Mouse (Mus musculus): ENCODE data around the gene Pcif1. TPM values are rescaled to one million over a fixed set of nuclear protein-coding genes. Genes with fewer than 3 reads are reported as not detected.

The Pcif1 gene
- polyA plus RNA-seq, 1 experiment = 46.5 TPM

- no peaks in the 10 kb centered on the region for H3K27me3 ChIP-seq (ENCODE audit: control insufficient read depth, insufficient read depth, insufficient read length)
- peaks cover 50% of the 10 kb centered on the region for H3K79me2 ChIP-seq (ENCODE audit: control insufficient read depth, insufficient read depth)
- no peak overlapping the region for H3K4me3 ChIP-seq (ENCODE audit: insufficient read depth, poor library complexity, severe bottlenecking)
- TF ChIP-seq MAX (IDR thresholded peaks at IDR 0.05) = no peak
- no peak for TF ChIP-seq USF1 (IDR thresholded peaks at IDR 0.05; ENCODE audit: low read depth)
- no peak for TF ChIP-seq CEBPB (IDR thresholded peaks at IDR 0.05; ENCODE audit: low read depth)
- no peak for TF ChIP-seq FOSL1 (IDR thresholded peaks at IDR 0.05; ENCODE audit: insufficient read depth, low read length, poor library complexity, severe bottlenecking)
- no peak for TF ChIP-seq MYOD1 (IDR thresholded peaks at IDR 0.05; ENCODE audit: control insufficient read depth, insufficient read length, low read depth)
- no peak for TF ChIP-seq CTCF (IDR thresholded peaks at IDR 0.05; ENCODE audit: control insufficient read depth, insufficient read depth, insufficient read length)
- no peak for TF ChIP-seq MYOG (IDR thresholded peaks at IDR 0.05; ENCODE audit: control insufficient read depth, extremely low read depth, insufficient read length)
- peaks cover 10% of the 10 kb centered on the region for H3K36me3 ChIP-seq (ENCODE audit: control insufficient read depth, insufficient read depth)
- H3ac ChIP-seq (ENCODE audit: control insufficient read depth, insufficient read length, low read depth) = no peak overlapping the region
- H3K79me3 ChIP-seq (ENCODE audit: low read depth) = peaks cover 21% of the 10 kb centered on the region
Observed at GRCm38 (mm10) chr2:164913428-164913786, 34.3 kb downstream of the Pcif1 start.

GRCm38 (mm10) chr2:164916820-164917219 lies 37.7 kb downstream of the Pcif1 start:
- H3K4me3 ChIP-seq (ENCODE audit: insufficient read depth, poor library complexity, severe bottlenecking) = no peak overlapping the region
- H3K79me2 ChIP-seq (ENCODE audit: control insufficient read depth, insufficient read depth) = peaks cover 21% of the 10 kb centered on the region
- H3K36me3 ChIP-seq (ENCODE audit: control insufficient read depth, insufficient read depth) = peaks cover 5% of the 10 kb centered on the region
- no peak overlapping the region for H3ac ChIP-seq (ENCODE audit: control insufficient read depth, insufficient read length, low read depth)
- H3K79me3 ChIP-seq (ENCODE audit: low read depth) = no peaks in the 10 kb centered on the region
- H3K27me3 ChIP-seq (ENCODE audit: control insufficient read depth, insufficient read depth, insufficient read length) = no peaks in the 10 kb centered on the region
- TF ChIP-seq CEBPB (IDR thresholded peaks at IDR 0.05; ENCODE audit: low read depth) = no peak
- no peak for TF ChIP-seq MYOG (IDR thresholded peaks at IDR 0.05; ENCODE audit: control insufficient read depth, extremely low read depth, insufficient read length)
- no peak for TF ChIP-seq USF1 (IDR thresholded peaks at IDR 0.05; ENCODE audit: low read depth)
- no peak for TF ChIP-seq FOSL1 (IDR thresholded peaks at IDR 0.05; ENCODE audit: insufficient read depth, low read length, poor library complexity, severe bottlenecking)
- no peak for TF ChIP-seq MAX (IDR thresholded peaks at IDR 0.05)
- TF ChIP-seq CTCF (IDR thresholded peaks at IDR 0.05; ENCODE audit: control insufficient read depth, insufficient read depth, insufficient read length) = no peak
- TF ChIP-seq MYOD1 (IDR thresholded peaks at IDR 0.05; ENCODE audit: control insufficient read depth, insufficient read length, low read depth) = no peak

- H3K79me3 ChIP-seq (ENCODE audit: low read depth) = no peaks in the 10 kb centered on the region
- H3K27me3 ChIP-seq (ENCODE audit: control insufficient read depth, insufficient read depth, insufficient read length) = no peaks in the 10 kb centered on the region
- TF ChIP-seq MYOD1 (IDR thresholded peaks at IDR 0.05; ENCODE audit: control insufficient read depth, insufficient read length, low read depth) (no peak), USF1 (IDR thresholded peaks at IDR 0.05; ENCODE audit: low read depth) (no peak), MAX (IDR thresholded peaks at IDR 0.05) (no peak), MYOG (IDR thresholded peaks at IDR 0.05; ENCODE audit: control insufficient read depth, extremely low read depth, insufficient read length) (no peak), CEBPB (IDR thresholded peaks at IDR 0.05; ENCODE audit: low read depth) (no peak), CTCF (IDR thresholded peaks at IDR 0.05; ENCODE audit: control insufficient read depth, insufficient read depth, insufficient read length) (no peak), FOSL1 (IDR thresholded peaks at IDR 0.05; ENCODE audit: insufficient read depth, low read length, poor library complexity, severe bottlenecking) (no peak)
- no peak overlapping the region for H3K4me3 ChIP-seq (ENCODE audit: insufficient read depth, poor library complexity, severe bottlenecking)
- H3ac ChIP-seq (ENCODE audit: control insufficient read depth, insufficient read length, low read depth) = no peak overlapping the region
- peaks cover 5% of the 10 kb centered on the region for H3K36me3 ChIP-seq (ENCODE audit: control insufficient read depth, insufficient read depth)
- H3K79me2 ChIP-seq (ENCODE audit: control insufficient read depth, insufficient read depth) = peaks cover 16% of the 10 kb centered on the region
Observed at GRCm38 (mm10) chr2:164917371-164917770, 38.3 kb downstream of the Pcif1 start.

GRCm38 (mm10) chr2:164918325-164918724 lies 39.2 kb downstream of the Pcif1 start:
- Histone ChIP-seq H3K79me2 (ENCODE audit: control insufficient read depth, insufficient read depth) (peaks cover 9% of the 10 kb centered on the region), H3K4me3 (ENCODE audit: insufficient read depth, poor library complexity, severe bottlenecking) (no peak overlapping the region), H3K27me3 (ENCODE audit: control insufficient read depth, insufficient read depth, insufficient read length) (no peaks in the 10 kb centered on the region), H3K36me3 (ENCODE audit: control insufficient read depth, insufficient read depth) (peaks cover 5% of the 10 kb centered on the region), H3ac (ENCODE audit: control insufficient read depth, insufficient read length, low read depth) (no peak overlapping the region), H3K79me3 (ENCODE audit: low read depth) (no peaks in the 10 kb centered on the region)
- no peak for TF ChIP-seq CEBPB (IDR thresholded peaks at IDR 0.05; ENCODE audit: low read depth)

- H3ac ChIP-seq (ENCODE audit: control insufficient read depth, insufficient read length, low read depth) = no peak overlapping the region
- TF ChIP-seq FOSL1 (IDR thresholded peaks at IDR 0.05; ENCODE audit: insufficient read depth, low read length, poor library complexity, severe bottlenecking) (no peak), USF1 (IDR thresholded peaks at IDR 0.05; ENCODE audit: low read depth) (no peak), CTCF (IDR thresholded peaks at IDR 0.05; ENCODE audit: control insufficient read depth, insufficient read depth, insufficient read length) (no peak), CEBPB (IDR thresholded peaks at IDR 0.05; ENCODE audit: low read depth) (no peak), MAX (IDR thresholded peaks at IDR 0.05) (no peak), MYOG (IDR thresholded peaks at IDR 0.05; ENCODE audit: control insufficient read depth, extremely low read depth, insufficient read length) (no peak), MYOD1 (IDR thresholded peaks at IDR 0.05; ENCODE audit: control insufficient read depth, insufficient read length, low read depth) (no peak)
- no peaks in the 10 kb centered on the region for H3K79me3 ChIP-seq (ENCODE audit: low read depth)
- no peaks in the 10 kb centered on the region for H3K27me3 ChIP-seq (ENCODE audit: control insufficient read depth, insufficient read depth, insufficient read length)
- H3K79me2 ChIP-seq (ENCODE audit: control insufficient read depth, insufficient read depth) = no peaks in the 10 kb centered on the region
- no peak overlapping the region for H3K4me3 ChIP-seq (ENCODE audit: insufficient read depth, poor library complexity, severe bottlenecking)
- peaks cover 5% of the 10 kb centered on the region for H3K36me3 ChIP-seq (ENCODE audit: control insufficient read depth, insufficient read depth)
Observed at GRCm38 (mm10) chr2:164921984-164922383, 42.9 kb downstream of the Pcif1 start.

GRCm38 (mm10) chr2:164923291-164923690 lies 44.2 kb downstream of the Pcif1 start:
- Histone ChIP-seq H3K79me2 (ENCODE audit: control insufficient read depth, insufficient read depth) (no peaks in the 10 kb centered on the region), H3K36me3 (ENCODE audit: control insufficient read depth, insufficient read depth) (peaks cover 5% of the 10 kb centered on the region), H3K79me3 (ENCODE audit: low read depth) (no peaks in the 10 kb centered on the region), H3ac (ENCODE audit: control insufficient read depth, insufficient read length, low read depth) (no peak overlapping the region), H3K27me3 (ENCODE audit: control insufficient read depth, insufficient read depth, insufficient read length) (no peaks in the 10 kb centered on the region), H3K4me3 (ENCODE audit: insufficient read depth, poor library complexity, severe bottlenecking) (no peak overlapping the region)
- TF ChIP-seq MAX (IDR thresholded peaks at IDR 0.05) (no peak), MYOD1 (IDR thresholded peaks at IDR 0.05; ENCODE audit: control insufficient read depth, insufficient read length, low read depth) (no peak), FOSL1 (IDR thresholded peaks at IDR 0.05; ENCODE audit: insufficient read depth, low read length, poor library complexity, severe bottlenecking) (no peak), CEBPB (IDR thresholded peaks at IDR 0.05; ENCODE audit: low read depth) (no peak), CTCF (IDR thresholded peaks at IDR 0.05; ENCODE audit: control insufficient read depth, insufficient read depth, insufficient read length) (no peak), MYOG (IDR thresholded peaks at IDR 0.05; ENCODE audit: control insufficient read depth, extremely low read depth, insufficient read length) (no peak), USF1 (IDR thresholded peaks at IDR 0.05; ENCODE audit: low read depth) (no peak)

Measured in C2C12 (cell line).